Mouse (Mus musculus): ENCODE results near the gene Malsu1. TPM values are rescaled to one million over a fixed set of nuclear protein-coding genes. Genes with fewer than 3 reads are reported as not detected.

The Malsu1 gene
- polyA plus RNA-seq (2012; rRNA removed; ENCODE audit: low replicate concordance): 19.1 and 44.3 TPM in 2 replicates

GRCm38 (mm10) chr6:49073304-49074116 lies at the start of gene Malsu1:
Malsu1 (plus strand) TSS chr6:49073795.

GRCm38 (mm10) chr6:49036275-49037267 lies 37.0 kb upstream of the Malsu1 start, which contains the start of gene Gpnmb:
Gpnmb (plus strand) TSS chr6:49036546.

Other genes starting within 250 kb of the Malsu1 start
- gene Tmem176a, start 232.9 kb upstream of the Malsu1 start, polyA plus RNA-seq (2012; rRNA removed; ENCODE audit: low replicate concordance): 106 and 117 TPM in 2 replicates
- gene Tmem176b, start 232.3 kb upstream of the Malsu1 start, polyA plus RNA-seq (2012; rRNA removed; ENCODE audit: low replicate concordance): 210 and 214 TPM in 2 replicates
- 152 and 648 TPM in 2 replicates for gene Aoc1, start 200.9 kb upstream of the Malsu1 start, polyA plus RNA-seq (2012; rRNA removed; ENCODE audit: low replicate concordance)
- not detected in 2 replicates for gene 1600015I10Rik, start 143.9 kb upstream of the Malsu1 start, polyA plus RNA-seq (2012; rRNA removed; ENCODE audit: low replicate concordance)
- gene Doxl2, start 98.8 kb upstream of the Malsu1 start, polyA plus RNA-seq (2012; rRNA removed; ENCODE audit: low replicate concordance): not detected in 2 replicates
- gene Svs1, start 86.9 kb upstream of the Malsu1 start, polyA plus RNA-seq (2012; rRNA removed; ENCODE audit: low replicate concordance): not detected in 2 replicates
- gene Gpnmb, start 37.2 kb upstream of the Malsu1 start, polyA plus RNA-seq (2012; rRNA removed; ENCODE audit: low replicate concordance): 0.53 and 1.6 TPM in 2 replicates
- 0.04 and 0.08 TPM in 2 replicates for gene Igf2bp3, start 141.2 kb downstream of the Malsu1 start, polyA plus RNA-seq (2012; rRNA removed; ENCODE audit: low replicate concordance)
- 9.4 and 9.6 TPM in 2 replicates for gene Tra2a, start 190.2 kb downstream of the Malsu1 start, polyA plus RNA-seq (2012; rRNA removed; ENCODE audit: low replicate concordance)
- 0.49 and 0.57 TPM in 2 replicates for gene Ccdc126, start 245.5 kb downstream of the Malsu1 start, polyA plus RNA-seq (2012; rRNA removed; ENCODE audit: low replicate concordance)

All from duodenum, adult 2 months (tissue).